Mouse (Mus musculus): ENCODE measurements around the gene Agtrap.

GRCm38 (mm10) chr4:148091181-148091580 is 3.4 kb upstream of the Agtrap start:
- no peak for TF ChIP-seq CTCF (conservative IDR thresholded peaks at IDR 0.05; ENCODE audit: low read length)
- no peak for TF ChIP-seq NANOG (IDR thresholded peaks at IDR 0.05; ENCODE audit: borderline replicate concordance, low read length)
- no peak for TF ChIP-seq POU5F1 (IDR thresholded peaks at IDR 0.05; ENCODE audit: borderline replicate concordance, low read length)

Data from E14TG2a.4 (cell line).